Mouse (Mus musculus): Measurements from ENCODE around the gene Amacr. TPM values are rescaled to one million over a fixed set of nuclear protein-coding genes. Genes with fewer than 3 reads are reported as not detected.

The Amacr gene
- total and polyA plus RNA-seq, 3 experiments = 2.7 to 7.5 (median 4.7) TPM

DNA sequence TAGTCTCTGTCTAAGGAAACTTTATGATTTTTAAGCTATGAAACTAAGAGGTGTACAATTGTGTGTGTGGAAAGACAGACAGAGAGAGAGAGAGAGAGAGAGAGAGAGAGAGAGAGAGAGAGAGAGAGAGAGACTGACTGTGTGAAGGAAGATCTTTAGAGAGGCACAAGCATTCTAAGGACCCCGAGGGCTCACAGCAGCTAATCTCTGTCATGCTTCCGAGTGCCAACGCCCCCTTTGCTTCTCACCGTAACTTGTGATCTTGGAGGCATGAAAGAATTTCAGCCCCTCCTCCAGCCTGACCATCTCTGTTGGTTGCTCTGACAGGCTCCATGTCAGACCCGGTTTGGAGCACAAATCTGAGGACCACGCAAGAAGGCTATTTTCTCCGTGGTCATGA is 18.9 kb downstream of the Amacr start, which contains the start of gene Slc45a2:
Gene Slc45a2 (plus strand): TSS at position 301 of the 400 bp plus-strand sequence.
- ATAC-seq (ENCODE audit: extremely low read depth, insufficient number of reproducible peaks, low FRiP score, poor library complexity, severe bottlenecking) = no peak
- H3K36me3 ChIP-seq (replicated peaks) = peaks cover 6% of the 10 kb centered on the region
- no peaks in the 10 kb centered on the region for H3K4me1 ChIP-seq (ENCODE audit: insufficient read depth, low read depth, low read length)
- peaks cover 6% of the 10 kb centered on the region; the same call in 1 of the 2 replicates for H3K27me3 ChIP-seq (ENCODE audit: insufficient read depth, low read length)
- no peak within 1 kb of the TSS for H3K4me3 ChIP-seq (ENCODE audit: low read depth, low read length)
- TF ChIP-seq GATA1 (IDR thresholded peaks at IDR 0.05; ENCODE audit: borderline replicate concordance, low read length) (no peak), CTCF (IDR thresholded peaks at IDR 0.05; ENCODE audit: low read depth, low read length) (no peak), TAL1 (conservative IDR thresholded peaks at IDR 0.05; ENCODE audit: low read depth, low read length) (no peak), GATA2 (IDR thresholded peaks at IDR 0.05; ENCODE audit: borderline replicate concordance, low read depth, low read length) (no peak), POLR2AphosphoS5 (IDR thresholded peaks at IDR 0.05; ENCODE audit: insufficient replicate concordance, low read depth, low read length) (no peak)
- no peaks in the 10 kb centered on the region for H3K9me3 ChIP-seq (replicated peaks)
- no peak for DNase-seq (ENCODE audit: low spot score)

DNA sequence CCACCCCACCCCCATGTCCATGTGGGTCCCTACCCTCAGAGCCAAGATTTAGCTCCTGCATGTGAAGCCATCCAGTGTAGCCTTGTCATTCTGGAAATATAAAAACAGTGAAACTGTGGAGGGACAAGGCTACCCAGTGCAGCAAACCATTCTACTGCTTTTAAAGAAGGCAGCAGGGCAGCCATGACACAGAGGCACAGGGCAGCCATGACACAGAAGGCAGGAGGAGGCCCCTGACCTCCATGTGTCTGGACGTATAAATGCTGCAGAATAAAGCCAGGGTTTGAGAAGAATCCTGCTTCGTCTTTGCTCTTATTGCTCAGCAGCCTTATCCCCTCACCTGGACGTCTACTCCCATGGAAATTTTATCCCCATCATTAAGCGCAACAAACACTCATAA is 22.2 kb downstream of the Amacr start:
- Histone ChIP-seq H3K27me3 (ENCODE audit: insufficient read depth, low read length) (peaks cover 6% of the 10 kb centered on the region; the same call in 1 of the 2 replicates), H3K9me3 (replicated peaks) (no peaks in the 10 kb centered on the region), H3K36me3 (replicated peaks) (no peaks in the 10 kb centered on the region), H3K4me1 (ENCODE audit: insufficient read depth, low read depth, low read length) (no peaks in the 10 kb centered on the region), H3K4me3 (ENCODE audit: low read depth, low read length) (no peak overlapping the region)
- DNase-seq (ENCODE audit: low spot score) = no peak
- no peak for TF ChIP-seq POLR2AphosphoS5 (IDR thresholded peaks at IDR 0.05; ENCODE audit: insufficient replicate concordance, low read depth, low read length)
- TF ChIP-seq GATA2 (IDR thresholded peaks at IDR 0.05; ENCODE audit: borderline replicate concordance, low read depth, low read length) = no peak
- no peak for TF ChIP-seq CTCF (IDR thresholded peaks at IDR 0.05; ENCODE audit: low read depth, low read length)
- no peak for TF ChIP-seq TAL1 (conservative IDR thresholded peaks at IDR 0.05; ENCODE audit: low read depth, low read length)
- no peak for TF ChIP-seq GATA1 (IDR thresholded peaks at IDR 0.05; ENCODE audit: borderline replicate concordance, low read length)
- ATAC-seq (ENCODE audit: extremely low read depth, insufficient number of reproducible peaks, low FRiP score, poor library complexity, severe bottlenecking) = no peak

DNA sequence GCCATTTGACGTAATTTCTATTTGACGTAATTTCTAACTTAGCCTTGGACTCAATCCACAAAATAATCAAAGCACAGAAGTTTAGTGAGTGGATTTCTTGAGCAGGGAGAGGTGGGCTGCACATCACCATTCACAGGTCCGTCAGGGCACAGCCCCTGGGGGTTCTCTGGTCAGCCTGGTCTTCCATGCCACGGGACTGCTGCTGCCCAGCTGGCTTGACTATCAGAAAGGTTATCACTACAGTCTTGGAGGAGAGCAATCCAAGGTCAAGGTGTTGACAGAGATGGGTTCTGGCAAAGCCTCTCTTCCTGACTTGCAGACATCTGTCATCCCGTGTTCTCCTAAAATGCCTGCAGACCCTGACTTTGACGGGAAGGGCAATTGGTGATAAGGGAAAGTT is 23.1 kb downstream of the Amacr start:
- DNase-seq (ENCODE audit: low spot score) = no peak
- Histone ChIP-seq H3K27me3 (ENCODE audit: insufficient read depth, low read length) (peaks cover 6% of the 10 kb centered on the region; the same call in 1 of the 2 replicates), H3K9me3 (replicated peaks) (no peaks in the 10 kb centered on the region), H3K36me3 (replicated peaks) (no peaks in the 10 kb centered on the region), H3K4me1 (ENCODE audit: insufficient read depth, low read depth, low read length) (no peaks in the 10 kb centered on the region), H3K4me3 (ENCODE audit: low read depth, low read length) (no peak overlapping the region)
- ATAC-seq (ENCODE audit: extremely low read depth, insufficient number of reproducible peaks, low FRiP score, poor library complexity, severe bottlenecking) = no peak
- TF ChIP-seq GATA1 (IDR thresholded peaks at IDR 0.05; ENCODE audit: borderline replicate concordance, low read length) (no peak), CTCF (IDR thresholded peaks at IDR 0.05; ENCODE audit: low read depth, low read length) (no peak), GATA2 (IDR thresholded peaks at IDR 0.05; ENCODE audit: borderline replicate concordance, low read depth, low read length) (no peak), TAL1 (conservative IDR thresholded peaks at IDR 0.05; ENCODE audit: low read depth, low read length) (no peak), POLR2AphosphoS5 (IDR thresholded peaks at IDR 0.05; ENCODE audit: insufficient replicate concordance, low read depth, low read length) (no peak)

- ATAC-seq (ENCODE audit: extremely low read depth, insufficient number of reproducible peaks, low FRiP score, poor library complexity, severe bottlenecking) (no peak), DNase-seq (ENCODE audit: low spot score) (no peak)
- no peak overlapping the region for H3K4me3 ChIP-seq (ENCODE audit: low read depth, low read length)
- H3K27me3 ChIP-seq (ENCODE audit: insufficient read depth, low read length) = peaks cover 9% of the 10 kb centered on the region; the same call in 1 of the 2 replicates
- TF ChIP-seq CTCF (IDR thresholded peaks at IDR 0.05; ENCODE audit: low read depth, low read length) = no peak
- TF ChIP-seq TAL1 (conservative IDR thresholded peaks at IDR 0.05; ENCODE audit: low read depth, low read length) = no peak
- no peak for TF ChIP-seq GATA1 (IDR thresholded peaks at IDR 0.05; ENCODE audit: borderline replicate concordance, low read length)
- TF ChIP-seq POLR2AphosphoS5 (IDR thresholded peaks at IDR 0.05; ENCODE audit: insufficient replicate concordance, low read depth, low read length) = no peak
- no peak for TF ChIP-seq GATA2 (IDR thresholded peaks at IDR 0.05; ENCODE audit: borderline replicate concordance, low read depth, low read length)
- H3K4me1 ChIP-seq (ENCODE audit: insufficient read depth, low read depth, low read length) = no peaks in the 10 kb centered on the region
- H3K9me3 ChIP-seq (replicated peaks) = no peaks in the 10 kb centered on the region
- no peaks in the 10 kb centered on the region for H3K36me3 ChIP-seq (replicated peaks)
Measured at GRCm38 (mm10) chr15:11008756-11009155, 27.2 kb downstream of the Amacr start.

- Histone ChIP-seq H3K36me3 (replicated peaks) (no peaks in the 10 kb centered on the region), H3K27me3 (ENCODE audit: insufficient read depth, low read length) (peaks cover 7% of the 10 kb centered on the region; the same call in 1 of the 2 replicates), H3K4me3 (ENCODE audit: low read depth, low read length) (no peak overlapping the region), H3K9me3 (replicated peaks) (no peaks in the 10 kb centered on the region), H3K4me1 (ENCODE audit: insufficient read depth, low read depth, low read length) (no peaks in the 10 kb centered on the region)
- no peak for TF ChIP-seq TAL1 (conservative IDR thresholded peaks at IDR 0.05; ENCODE audit: low read depth, low read length)
- no peak for TF ChIP-seq GATA2 (IDR thresholded peaks at IDR 0.05; ENCODE audit: borderline replicate concordance, low read depth, low read length)
- no peak for TF ChIP-seq POLR2AphosphoS5 (IDR thresholded peaks at IDR 0.05; ENCODE audit: insufficient replicate concordance, low read depth, low read length)
- no peak for DNase-seq (ENCODE audit: low spot score)
- no peak for ATAC-seq (ENCODE audit: extremely low read depth, insufficient number of reproducible peaks, low FRiP score, poor library complexity, severe bottlenecking)
Measured at GRCm38 (mm10) chr15:11010976-11011548, 29.5 kb downstream of the Amacr start.

- ATAC-seq (ENCODE audit: extremely low read depth, insufficient number of reproducible peaks, low FRiP score, poor library complexity, severe bottlenecking) (no peak), DNase-seq (ENCODE audit: low spot score) (no peak)
- Histone ChIP-seq H3K4me1 (ENCODE audit: insufficient read depth, low read depth, low read length) (no peaks in the 10 kb centered on the region), H3K9me3 (replicated peaks) (no peaks in the 10 kb centered on the region), H3K36me3 (replicated peaks) (no peaks in the 10 kb centered on the region), H3K4me3 (ENCODE audit: low read depth, low read length) (no peak overlapping the region), H3K27me3 (ENCODE audit: insufficient read depth, low read length) (peaks cover 7% of the 10 kb centered on the region; the same call in 1 of the 2 replicates)
- TF ChIP-seq TAL1 (conservative IDR thresholded peaks at IDR 0.05; ENCODE audit: low read depth, low read length) (no peak), POLR2AphosphoS5 (IDR thresholded peaks at IDR 0.05; ENCODE audit: insufficient replicate concordance, low read depth, low read length) (no peak), GATA1 (IDR thresholded peaks at IDR 0.05; ENCODE audit: borderline replicate concordance, low read length) (no peak), CTCF (IDR thresholded peaks at IDR 0.05; ENCODE audit: low read depth, low read length) (no peak), GATA2 (IDR thresholded peaks at IDR 0.05; ENCODE audit: borderline replicate concordance, low read depth, low read length) (no peak)
Measured at GRCm38 (mm10) chr15:11014931-11015330, 33.4 kb downstream of the Amacr start.

Measured in G1E (cell line).